Mouse (Mus musculus) embryonic facial prominence, embryonic 11.5 days (tissue): ENCODE results near the gene Lrguk. TPM values are rescaled to one million over a fixed set of nuclear protein-coding genes. Genes with fewer than 3 reads are reported as not detected.

Experiments used
- ATAC-seq: fragments of 200-750 bp; cut with Nextera tagmentation; replicated peaks from 2 replicates; pipeline ENCODE4 v1.8.0; 2017; ENCODE audit warnings: low read depth; ENCODE audit not compliant: insufficient number of reproducible peaks, low FRiP score, low TSS enrichment
- DNase-seq: peaks from one replicate; pipeline ENCODE4 v3.0.0-alpha.2; 2015; ENCODE audit warnings: low spot score
- H3K27ac ChIP-seq: fragments of 300-500 bp; sonication (generic); replicated peaks from 2 replicates; pipeline ENCODE4 v1.5.1; 2014; ENCODE audit warnings: mild to moderate bottlenecking, low read depth, low read length, control low read depth
- H3K27me3 ChIP-seq: fragments of 300-500 bp; sonication (generic); 2 replicates; pipeline ENCODE4 v1.6.1; 2014; ENCODE audit warnings: mild to moderate bottlenecking, low read length, moderate library complexity, mixed read lengths; ENCODE audit not compliant: control insufficient read depth, insufficient read depth
- H3K36me3 ChIP-seq: fragments of 300-500 bp; sonication (generic); replicated peaks from 2 replicates; pipeline ENCODE4 v1.6.1; 2014; ENCODE audit warnings: low read depth, mild to moderate bottlenecking, low read length, moderate library complexity, mixed read lengths; ENCODE audit not compliant: control insufficient read depth, insufficient read depth
- H3K4me1 ChIP-seq: fragments of 300-500 bp; sonication (generic); 2 replicates; pipeline ENCODE4 v1.6.1; 2014; ENCODE audit warnings: low read length, mixed read lengths; ENCODE audit not compliant: control insufficient read depth, insufficient read depth
- H3K4me2 ChIP-seq: fragments of 300-500 bp; sonication (generic); 2 replicates; pipeline ENCODE4 v1.6.1; 2014; ENCODE audit warnings: low read depth, mild to moderate bottlenecking, control low read depth, low read length, moderate library complexity
- H3K4me3 ChIP-seq: fragments of 300-500 bp; sonication (generic); 2 replicates; pipeline ENCODE4 v1.5.1; 2014; ENCODE audit warnings: low read depth, low read length, control low read depth
- H3K9ac ChIP-seq: fragments of 300-500 bp; sonication (generic); replicated peaks from 2 replicates; pipeline ENCODE4 v1.6.1; 2014; ENCODE audit warnings: mild to moderate bottlenecking, control low read depth, low read length
- H3K9me3 ChIP-seq: fragments of 300-500 bp; sonication (generic); replicated peaks from 2 replicates; pipeline ENCODE4 v1.6.1; 2016; ENCODE audit warnings: mild to moderate bottlenecking, low read length, inconsistent platforms, mixed read lengths; ENCODE audit not compliant: control insufficient read depth
- WGBS: fragments of 180-500 bp; shearing (Covaris S2); extraction: QIAGEN DNeasy Blood & Tissue Kit; methylation state at CpG from one replicate; pipeline ENCODE4 v1.1.7; 2014; 5-methylcytosine and 5-hydroxymethylcytosine counted together
- polyA plus RNA-seq: library from polyadenylated mRNA; unstranded; fragments of >200 nt; fragmentation: Nextera tagmentation; extraction: Ambion mirVana; gene quantifications from 2 replicates; pipeline ENCODE4 v1.2.1, GENCODE M21; 2014

Lrguk gene
- polyA plus RNA-seq, 1 experiment from 2014 or later = 0.67 TPM

DNA sequence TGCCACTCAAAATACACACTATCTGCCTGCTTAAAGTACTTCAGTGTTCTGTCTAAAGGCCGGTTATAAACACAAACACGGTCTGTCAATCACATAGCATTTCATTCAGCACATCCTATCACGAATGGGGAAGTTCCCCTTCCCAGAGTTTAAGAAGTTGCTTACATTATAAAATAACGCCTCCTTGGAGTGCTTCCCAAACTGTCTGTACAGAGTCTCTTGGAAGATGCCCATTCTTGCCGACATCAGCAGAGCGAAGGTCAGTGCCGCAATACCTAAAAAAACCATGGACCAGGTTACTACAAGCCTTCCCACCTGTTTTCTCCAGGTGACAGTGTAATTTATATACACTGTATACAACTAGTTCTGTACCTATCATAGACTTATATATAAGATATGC, 132.3 kb downstream of the Lrguk start:
- ATAC-seq (no peak), DNase-seq (no peak)
- no peak overlapping the region for H3K27ac ChIP-seq
- H3K36me3 ChIP-seq = no peaks in the 10 kb centered on the region
- no peaks in the 10 kb centered on the region for H3K9me3 ChIP-seq
- H3K27me3 ChIP-seq = no peaks in the 10 kb centered on the region
- H3K9ac ChIP-seq = no peak overlapping the region
- H3K4me3 ChIP-seq = no peak overlapping the region
- no peaks in the 10 kb centered on the region for H3K4me1 ChIP-seq
- no peak overlapping the region for H3K4me2 ChIP-seq
- 94% methylated on average over 7 of the region's 7 CpGs for WGBS

DNA sequence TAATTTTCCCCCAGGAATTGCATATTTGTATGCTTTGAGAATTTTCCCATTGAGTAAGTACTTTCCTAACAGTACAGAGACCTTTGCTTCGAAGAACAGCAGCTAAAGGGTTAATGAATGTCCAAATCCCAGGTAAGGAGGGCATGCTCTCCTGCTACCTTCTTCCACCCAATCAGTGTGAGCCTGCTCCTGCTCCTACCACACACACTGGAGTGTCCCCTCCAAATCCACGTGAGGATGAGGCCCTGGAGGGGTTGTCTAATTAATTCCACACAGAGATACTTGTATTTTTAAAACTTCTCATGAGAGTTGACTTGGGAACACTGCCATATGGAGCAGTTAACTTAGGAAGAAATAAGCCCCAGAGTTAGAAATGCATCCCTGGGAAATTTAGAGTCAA, 133.4 kb downstream of the Lrguk start:
- H3K36me3 ChIP-seq = no peaks in the 10 kb centered on the region
- no peaks in the 10 kb centered on the region for H3K9me3 ChIP-seq
- H3K4me1 ChIP-seq = no peaks in the 10 kb centered on the region
- H3K4me3 ChIP-seq = no peak overlapping the region
- ATAC-seq (no peak), DNase-seq (no peak)
- H3K27me3 ChIP-seq = no peaks in the 10 kb centered on the region
- H3K9ac ChIP-seq = no peak overlapping the region
- H3K4me2 ChIP-seq = no peak overlapping the region
- no peak overlapping the region for H3K27ac ChIP-seq
- 64% methylated on average over 2 of the region's 2 CpGs for WGBS

- Histone ChIP-seq H3K4me1 (no peaks in the 10 kb centered on the region), H3K4me2 (no peak overlapping the region), H3K36me3 (no peaks in the 10 kb centered on the region), H3K9ac (no peak overlapping the region), H3K9me3 (no peaks in the 10 kb centered on the region), H3K27ac (no peak overlapping the region), H3K27me3 (no peaks in the 10 kb centered on the region), H3K4me3 (no peak overlapping the region)
- 88% methylated on average over 9 of the region's 9 CpGs for WGBS
- ATAC-seq = no peak
- no peak for DNase-seq
Observed at GRCm38 (mm10) chr6:34163014-34163413, 133.8 kb downstream of the Lrguk start.

DNA sequence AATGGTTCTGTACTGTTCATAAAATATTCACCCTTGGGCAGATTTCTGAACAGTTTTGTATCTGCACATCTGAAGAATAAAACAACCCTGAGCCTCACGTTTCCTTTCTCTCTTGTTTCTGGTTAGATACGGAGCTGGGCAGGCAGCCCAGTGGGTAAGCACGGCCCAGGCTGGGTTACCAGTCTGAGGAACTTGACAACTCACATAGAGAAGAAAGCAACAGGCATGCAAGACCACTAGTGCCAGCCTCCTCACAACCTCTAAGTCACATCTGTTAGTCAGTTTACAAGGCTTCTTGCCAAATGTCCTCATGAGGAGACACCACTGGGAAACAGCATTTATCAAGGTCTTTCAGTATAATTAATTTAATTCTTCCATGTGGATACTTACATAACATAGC, 139.6 kb downstream of the Lrguk start:
- Histone ChIP-seq H3K27me3 (no peaks in the 10 kb centered on the region), H3K4me1 (no peaks in the 10 kb centered on the region), H3K9ac (no peak overlapping the region), H3K36me3 (no peaks in the 10 kb centered on the region), H3K9me3 (no peaks in the 10 kb centered on the region), H3K27ac (no peak overlapping the region), H3K4me2 (no peak overlapping the region), H3K4me3 (no peak overlapping the region)
- DNase-seq = no peak
- WGBS = 79% methylated on average over 3 of the region's 3 CpGs
- no peak for ATAC-seq

- no peak for DNase-seq
- ATAC-seq = no peak
- WGBS = 82% methylated on average over 7 of the region's 7 CpGs
- Histone ChIP-seq H3K36me3 (no peaks in the 10 kb centered on the region), H3K9ac (no peak overlapping the region), H3K4me3 (no peak overlapping the region), H3K27ac (no peak overlapping the region), H3K27me3 (no peaks in the 10 kb centered on the region), H3K9me3 (no peaks in the 10 kb centered on the region), H3K4me1 (no peaks in the 10 kb centered on the region), H3K4me2 (no peak overlapping the region)
Observed at GRCm38 (mm10) chr6:34170844-34171494, 141.7 kb downstream of the Lrguk start.

DNA sequence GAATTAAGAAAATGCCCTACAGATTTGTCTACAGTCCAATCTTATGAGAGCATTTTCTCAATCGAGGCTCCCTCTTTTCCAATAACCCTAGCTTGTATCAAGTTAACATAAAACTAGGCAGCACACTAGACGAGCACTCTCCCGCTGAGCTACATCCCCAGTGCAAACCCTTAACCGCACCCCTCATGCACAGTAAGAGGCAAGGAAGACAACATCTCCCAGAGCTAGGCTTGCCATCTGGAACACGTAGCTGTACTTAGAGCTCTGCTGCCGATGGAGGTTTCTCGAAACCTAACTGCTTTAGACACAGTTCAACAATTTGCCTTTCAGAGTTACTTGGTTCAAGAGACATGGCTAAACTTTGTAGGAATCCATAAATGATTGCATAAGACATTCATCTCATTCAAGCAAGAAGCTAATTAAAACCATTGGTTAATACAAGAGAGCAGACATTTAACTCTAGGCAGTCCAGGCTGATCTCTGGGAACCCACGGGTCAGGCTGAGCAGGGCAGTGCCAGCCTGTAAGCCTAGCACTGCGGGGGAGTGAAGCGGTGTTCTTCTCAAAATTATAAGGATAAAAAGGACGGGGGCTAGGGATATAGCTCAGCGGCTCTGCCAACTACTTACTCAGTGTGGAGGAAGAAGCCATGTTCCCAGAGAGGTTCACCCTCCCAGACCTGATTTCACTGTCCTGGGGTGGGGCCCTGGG, 142.7 kb downstream of the Lrguk start:
- H3K4me3 ChIP-seq = no peak overlapping the region
- DNase-seq (no peak), ATAC-seq (no peak)
- no peaks in the 10 kb centered on the region for H3K27me3 ChIP-seq
- no peak overlapping the region for H3K9ac ChIP-seq
- no peaks in the 10 kb centered on the region for H3K4me1 ChIP-seq
- no peak overlapping the region for H3K4me2 ChIP-seq
- no peaks in the 10 kb centered on the region for H3K9me3 ChIP-seq
- no peaks in the 10 kb centered on the region for H3K36me3 ChIP-seq
- WGBS = 89% methylated on average over 12 of the region's 12 CpGs
- H3K27ac ChIP-seq = no peak overlapping the region

DNA sequence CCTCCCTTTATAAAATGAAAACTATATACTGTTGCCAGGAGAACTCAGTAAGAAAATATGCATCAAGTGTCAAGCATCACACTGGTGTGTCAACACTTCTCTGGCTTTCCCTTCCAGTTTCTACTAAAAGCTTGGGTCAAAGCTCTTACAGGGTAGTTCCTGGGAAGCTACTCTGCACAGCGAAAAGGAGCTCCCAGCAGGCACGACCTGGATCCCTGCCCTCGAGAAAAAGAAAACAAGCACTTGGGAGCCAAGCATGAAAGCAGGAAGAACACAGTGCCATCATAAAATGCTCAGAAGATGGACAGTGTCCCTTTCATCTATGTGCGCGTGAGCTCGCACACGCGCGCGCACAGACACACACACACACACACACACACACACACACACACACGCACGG, 144.0 kb downstream of the Lrguk start:
- H3K4me3 ChIP-seq = no peak overlapping the region
- H3K4me2 ChIP-seq = no peak overlapping the region
- H3K27me3 ChIP-seq = no peaks in the 10 kb centered on the region
- H3K9me3 ChIP-seq = no peaks in the 10 kb centered on the region
- ATAC-seq (no peak), DNase-seq (no peak)
- no peaks in the 10 kb centered on the region for H3K36me3 ChIP-seq
- no peak overlapping the region for H3K9ac ChIP-seq
- 82% methylated on average over 12 of the region's 12 CpGs for WGBS
- no peak overlapping the region for H3K27ac ChIP-seq
- no peaks in the 10 kb centered on the region for H3K4me1 ChIP-seq

DNA sequence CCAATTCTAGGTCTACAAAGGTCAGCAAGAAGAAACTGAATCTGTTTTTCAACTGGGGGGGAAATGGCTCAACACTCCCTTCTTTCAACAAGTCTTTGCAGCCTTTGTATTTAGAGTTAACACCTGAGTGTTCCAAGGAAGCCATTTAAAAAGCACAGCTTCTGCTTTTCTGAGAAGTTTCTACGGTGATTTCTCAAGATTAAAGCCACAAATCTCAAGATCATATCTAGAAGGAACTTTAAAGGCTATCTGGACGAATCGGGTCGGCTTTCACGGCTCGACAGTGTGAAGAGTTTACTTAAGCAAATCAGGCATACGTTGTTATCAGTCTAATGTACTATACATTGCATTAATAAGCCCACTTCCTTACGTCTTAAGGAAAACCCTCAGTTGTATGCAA, 145.5 kb downstream of the Lrguk start:
- Histone ChIP-seq H3K9ac (no peak overlapping the region), H3K9me3 (no peaks in the 10 kb centered on the region), H3K27me3 (no peaks in the 10 kb centered on the region), H3K4me1 (no peaks in the 10 kb centered on the region), H3K36me3 (no peaks in the 10 kb centered on the region), H3K27ac (no peak overlapping the region), H3K4me3 (no peak overlapping the region), H3K4me2 (no peak overlapping the region)
- DNase-seq (no peak), ATAC-seq (no peak)
- 86% methylated on average over 8 of the region's 8 CpGs for WGBS
